9 mouse cellular contexts compared by ENCODE assay signal in the genomic region with DNA sequence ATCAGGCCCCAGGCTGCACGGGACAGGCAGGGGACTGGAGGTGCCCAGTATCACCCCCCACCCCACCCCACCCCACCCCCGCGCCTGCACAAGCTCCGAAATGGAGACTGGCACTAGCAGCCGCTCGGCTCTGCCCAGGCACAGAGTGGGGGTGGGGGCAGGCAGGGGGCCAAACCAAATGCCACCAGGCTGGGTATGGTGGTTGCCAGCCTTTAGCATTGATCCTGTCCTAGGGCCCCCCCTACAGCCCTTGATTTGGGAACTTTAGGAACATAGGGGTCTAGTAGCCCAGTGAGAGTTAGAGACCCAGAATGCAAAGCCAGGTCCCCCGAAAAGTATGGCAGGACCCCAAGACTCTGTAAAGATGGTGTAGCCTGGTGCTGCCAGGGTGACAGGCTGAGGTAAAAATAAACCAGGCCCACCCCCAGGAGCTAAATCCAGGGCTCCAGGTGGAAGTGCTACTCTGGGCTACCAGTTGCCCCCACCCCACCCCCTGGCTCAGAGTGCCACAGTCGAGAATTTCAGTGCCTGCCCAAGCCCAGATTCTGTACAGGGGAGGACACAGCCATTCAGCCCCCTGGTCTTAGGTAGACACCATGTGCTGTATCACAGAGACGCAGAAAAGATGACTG. TPM values are rescaled to one million over a fixed set of nuclear protein-coding genes. Genes with fewer than 3 reads are reported as not detected.
A peak's percentile ranks its signal among the peaks of the same experiment; 100 is the strongest.
DNase-seq lines count a peak whose midpoint lies in the region; TF ChIP-seq lines count a peak whose summit lies in the region.
"Had no signal": no experiment of that assay in that cellular context is flagged by ENCODE, and none has a peak within 500 bp of the region (broad histone marks: within the 10 kb centered on the region; RNA-seq: fewer than 3 reads in every experiment).

No protein-coding gene starts in this region.

- no peak for TF ChIP-seq CTCF in left cerebral cortex, adult 2 months (IDR thresholded peaks at IDR 0.05)

- no peak overlapping the region for H3K4me3 ChIP-seq in left cerebral cortex, adult 2 months

- intact Hi-C loops in left cerebral cortex, adult 2 months (cut with DNase I) = no loop called here
- intact Hi-C loops in left cerebral cortex, postnatal 36 days (cut with DNase I) = no loop called here

- peak; percentile 72 for DNase-seq in adrenal gland, postnatal 10 days
- DNase-seq in adrenal gland, adult 18-20 months (ENCODE audit: low spot score in 2 of 2) = no peak
- no peak for DNase-seq in left cerebral cortex, adult 2 months (ENCODE audit: extremely low spot score in 1 of 2, low spot score in 2 of 2)
- no peak for DNase-seq in left cerebral cortex, postnatal 36 days (ENCODE audit: low spot score in 2 of 2)
- peak; percentile 73 for DNase-seq in cerebellum, adult 8-10 months
- DNase-seq in gastrocnemius, postnatal 10 days = peak; percentile 81
- DNase-seq in thymus, postnatal 14 days = no peak
- no peak for DNase-seq in kidney, adult 8-10 months
- DNase-seq: lung, embryonic 14.5 days had no signal

- peak overlapping the region; percentile 83 for H3K27ac ChIP-seq in left cerebral cortex, adult 2 months

RNA-seq across cellular contexts. Expression of a gene that starts 10.2 kb away (rescaled TPM):
- total RNA-seq in adrenal gland, postnatal 10 days (2021) = 100 to 1,000 TPM; 145 to 200 TPM
- total RNA-seq in adrenal gland, adult 18-20 months (2021) = 100 to 1,000 TPM in 1 of 2 experiments, 10 to 100 TPM in 1; 92.2 to 127 TPM
- total RNA-seq in left cerebral cortex, adult 2 months (2021) = 100 to 1,000 TPM; 347 to 350 TPM
- 100 to 1,000 TPM; 303 to 353 TPM for total RNA-seq in left cerebral cortex, postnatal 36 days (2021)
- total RNA-seq in gastrocnemius, postnatal 10 days (2021) = 100 to 1,000 TPM; 598 to 734 TPM

RNA-seq across cellular contexts. Expression of a gene that starts 32.7 kb away (rescaled TPM):
- 1 to 10 TPM; 5.0 to 6.9 TPM for total RNA-seq in adrenal gland, postnatal 10 days (2021)
- 10 to 100 TPM; 10.6 to 10.8 TPM for total RNA-seq in adrenal gland, adult 18-20 months (2021)
- total RNA-seq in left cerebral cortex, adult 2 months (2021) = 10 to 100 TPM in 1 of 2 experiments, 1 to 10 TPM in 1; 9.7 to 11.1 TPM
- 10 to 100 TPM; 10.3 to 10.9 TPM for total RNA-seq in left cerebral cortex, postnatal 36 days (2021)
- total RNA-seq in gastrocnemius, postnatal 10 days (2021) = 1 to 10 TPM; 5.8 to 7.3 TPM

RNA-seq across cellular contexts. Expression of a gene that starts 41.4 kb away (rescaled TPM):
- 10 to 100 TPM; 39.2 to 40.0 TPM for total RNA-seq in adrenal gland, postnatal 10 days (2021)
- total RNA-seq in adrenal gland, adult 18-20 months (2021) = 10 to 100 TPM; 62.0 to 71.1 TPM
- 10 to 100 TPM; 23.9 to 25.8 TPM for total RNA-seq in left cerebral cortex, adult 2 months (2021)
- total RNA-seq in left cerebral cortex, postnatal 36 days (2021) = 10 to 100 TPM; 26.3 to 26.9 TPM
- total RNA-seq in gastrocnemius, postnatal 10 days (2021) = 10 to 100 TPM; 30.3 to 33.4 TPM

RNA-seq across cellular contexts. Expression of a gene that starts 50.5 kb away (rescaled TPM):
- total RNA-seq in adrenal gland, postnatal 10 days (2021) = 100 to 1,000 TPM in 1 of 2 experiments, 10 to 100 TPM in 1; 89.4 to 108 TPM
- 100 to 1,000 TPM; 109 to 113 TPM for total RNA-seq in adrenal gland, adult 18-20 months (2021)
- 10 to 100 TPM; 77.7 to 77.8 TPM for total RNA-seq in left cerebral cortex, adult 2 months (2021)
- 10 to 100 TPM; 77.9 to 78.8 TPM for total RNA-seq in left cerebral cortex, postnatal 36 days (2021)
- 100 to 1,000 TPM; 124 to 130 TPM for total RNA-seq in gastrocnemius, postnatal 10 days (2021)

RNA-seq across cellular contexts. Expression of a gene that starts 56.8 kb away (rescaled TPM):
- total RNA-seq in adrenal gland, postnatal 10 days (2021) = 100 to 1,000 TPM; 404 to 492 TPM
- total RNA-seq in adrenal gland, adult 18-20 months (2021) = 100 to 1,000 TPM; 606 to 686 TPM
- 100 to 1,000 TPM; 459 to 496 TPM for total RNA-seq in left cerebral cortex, adult 2 months (2021)
- 100 to 1,000 TPM; 435 to 511 TPM for total RNA-seq in left cerebral cortex, postnatal 36 days (2021)
- total RNA-seq in gastrocnemius, postnatal 10 days (2021) = 100 to 1,000 TPM; 234 to 286 TPM

Comparison
In these comparisons a context has a peak if more than half of its experiments do, and no peak if none do; other contexts are left out.
1. DNase-seq: peak in adrenal gland, postnatal 10 days (single experiment), cerebellum, adult 8-10 months (single experiment) and gastrocnemius, postnatal 10 days (single experiment); none in adrenal gland, adult 18-20 months (0 of 2), left cerebral cortex, adult 2 months (0 of 2), left cerebral cortex, postnatal 36 days (0 of 2), thymus, postnatal 14 days (single experiment) and kidney, adult 8-10 months (0 of 2).